ENCODE assay signal across 7 mouse cellular contexts in the genomic region with DNA sequence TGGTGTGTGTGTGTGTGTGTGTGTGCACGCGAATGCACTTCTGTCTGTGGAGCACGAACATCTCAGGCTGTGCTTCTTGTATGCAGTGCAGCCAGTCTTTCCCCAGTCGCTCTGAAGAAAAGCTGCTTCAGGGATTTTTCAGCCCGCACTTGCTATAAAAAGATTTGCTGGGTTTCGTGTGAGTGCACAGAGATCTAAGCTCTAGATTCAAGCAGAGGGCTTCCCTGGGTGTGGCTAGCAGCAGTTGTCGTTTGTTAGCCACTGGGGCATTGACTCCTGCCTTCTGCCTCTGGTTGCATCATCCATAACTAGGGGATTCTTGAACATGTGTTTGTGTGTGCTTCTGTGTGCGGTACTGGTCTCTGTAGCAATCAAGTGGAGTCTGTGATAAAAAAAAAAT.
DNase-seq lines count a peak whose midpoint lies in the region; ATAC-seq and TF ChIP-seq lines count a peak whose summit lies in the region.

No protein-coding gene starts in this region.

- ATAC-seq in limb, embryonic 12.5 days (ENCODE audit: insufficient number of reproducible peaks, insufficient read depth, low FRiP score, low TSS enrichment, low read depth) = no peak
- ATAC-seq in embryonic facial prominence, embryonic 12.5 days (ENCODE audit: insufficient number of reproducible peaks, insufficient read depth, low FRiP score, low TSS enrichment) = no peak
- ATAC-seq in hindbrain, embryonic 15.5 days (ENCODE audit: low FRiP score, low read depth) = no peak

- no peak for TF ChIP-seq CTCF in olfactory bulb, adult 2 months (IDR thresholded peaks at IDR 0.05; ENCODE audit: insufficient read depth, low read depth, low read length)

- no peak overlapping the region for H3K9ac ChIP-seq in limb, embryonic 12.5 days (replicated peaks)
- no peak overlapping the region for H3K9ac ChIP-seq in embryonic facial prominence, embryonic 12.5 days
- H3K9ac ChIP-seq in hindbrain, embryonic 15.5 days = peak overlapping the region; percentile 34

- DNase-seq in limb, embryonic 10.5 days (ENCODE audit: low spot score) = no peak
- no peak for DNase-seq in natural killer cell, adult 2 months (ENCODE audit: low spot score in 2 of 2)
- DNase-seq in cerebellum, postnatal 25 days = no peak

- no peak overlapping the region for H3K4me3 ChIP-seq in limb, embryonic 12.5 days (replicated peaks)
- H3K4me3 ChIP-seq in limb, embryonic 10.5 days = no peak overlapping the region
- no peak overlapping the region for H3K4me3 ChIP-seq in embryonic facial prominence, embryonic 12.5 days
- peak overlapping the region; percentile 15 for H3K4me3 ChIP-seq in hindbrain, embryonic 15.5 days
- peak overlapping the region; percentile 32 for H3K4me3 ChIP-seq in olfactory bulb, adult 2 months (ENCODE audit: insufficient read depth, low read depth, low read length)

- no peaks in the 10 kb centered on the region for H3K9me3 ChIP-seq in limb, embryonic 12.5 days
- H3K9me3 ChIP-seq in limb, embryonic 10.5 days (replicated peaks) = no peaks in the 10 kb centered on the region
- no peaks in the 10 kb centered on the region for H3K9me3 ChIP-seq in embryonic facial prominence, embryonic 12.5 days
- no peaks in the 10 kb centered on the region for H3K9me3 ChIP-seq in hindbrain, embryonic 15.5 days

- no peak for TF ChIP-seq POLR2A in olfactory bulb, adult 2 months (IDR thresholded peaks at IDR 0.05; ENCODE audit: insufficient read depth, low read depth, low read length)

- no peaks in the 10 kb centered on the region for H3K36me3 ChIP-seq in limb, embryonic 12.5 days
- no peaks in the 10 kb centered on the region for H3K36me3 ChIP-seq in limb, embryonic 10.5 days
- no peaks in the 10 kb centered on the region for H3K36me3 ChIP-seq in embryonic facial prominence, embryonic 12.5 days
- H3K36me3 ChIP-seq in hindbrain, embryonic 15.5 days = no peaks in the 10 kb centered on the region

- peaks cover 66% of the 10 kb centered on the region for H3K4me1 ChIP-seq in limb, embryonic 12.5 days (replicated peaks)
- H3K4me1 ChIP-seq in limb, embryonic 10.5 days = peaks cover 67% of the 10 kb centered on the region
- peaks cover 61% of the 10 kb centered on the region for H3K4me1 ChIP-seq in embryonic facial prominence, embryonic 12.5 days
- H3K4me1 ChIP-seq in hindbrain, embryonic 15.5 days (replicated peaks) = peaks cover 66% of the 10 kb centered on the region
- peaks cover 25% of the 10 kb centered on the region for H3K4me1 ChIP-seq in olfactory bulb, adult 2 months (ENCODE audit: control insufficient read depth, insufficient read depth, low read length)

- H3K4me2 ChIP-seq in limb, embryonic 12.5 days = no peak overlapping the region
- no peak overlapping the region; the same call in 1 of the 2 replicates for H3K4me2 ChIP-seq in embryonic facial prominence, embryonic 12.5 days (replicated peaks)
- peak overlapping the region; percentile 53 for H3K4me2 ChIP-seq in hindbrain, embryonic 15.5 days

- no peaks in the 10 kb centered on the region for H3K27me3 ChIP-seq in limb, embryonic 12.5 days
- H3K27me3 ChIP-seq in limb, embryonic 10.5 days (ENCODE audit: low read depth, poor library complexity, severe bottlenecking) = no peaks in the 10 kb centered on the region
- H3K27me3 ChIP-seq in embryonic facial prominence, embryonic 12.5 days = no peaks in the 10 kb centered on the region
- H3K27me3 ChIP-seq in hindbrain, embryonic 15.5 days = no peaks in the 10 kb centered on the region

- 59% methylated on average over 8 of the region's 8 CpGs for WGBS in limb, embryonic 12.5 days
- WGBS in limb, embryonic 10.5 days = 76% methylated on average over 8 of the region's 8 CpGs
- 68% methylated on average over 8 of the region's 8 CpGs for WGBS in embryonic facial prominence, embryonic 12.5 days
- 33% methylated on average over 8 of the region's 8 CpGs for WGBS in hindbrain, embryonic 15.5 days
- 21% methylated on average over 8 of the region's 8 CpGs for WGBS in olfactory bulb, adult 2 months

- peak overlapping the region; percentile 42; the same call in 1 of the 2 replicates for H3K27ac ChIP-seq in limb, embryonic 12.5 days
- no peak overlapping the region for H3K27ac ChIP-seq in limb, embryonic 10.5 days
- H3K27ac ChIP-seq in embryonic facial prominence, embryonic 12.5 days = peak overlapping the region; percentile 56; the same call in 1 of the 2 replicates
- H3K27ac ChIP-seq in hindbrain, embryonic 15.5 days (replicated peaks) = peak overlapping the region; percentile 81
- H3K27ac ChIP-seq in olfactory bulb, adult 2 months (ENCODE audit: insufficient read depth, low read depth, low read length) = no peak overlapping the region

Comparison
In these comparisons a context has a peak if more than half of its experiments do, and no peak if none do; other contexts are left out.
1. H3K27ac ChIP-seq: peak in limb, embryonic 12.5 days (single experiment), embryonic facial prominence, embryonic 12.5 days (single experiment) and hindbrain, embryonic 15.5 days (single experiment); none in limb, embryonic 10.5 days (single experiment) and olfactory bulb, adult 2 months (single experiment).
2. H3K4me3 ChIP-seq: peak in hindbrain, embryonic 15.5 days (single experiment) and olfactory bulb, adult 2 months (single experiment); none in limb, embryonic 12.5 days (single experiment), limb, embryonic 10.5 days (single experiment) and embryonic facial prominence, embryonic 12.5 days (single experiment).